In genomic region chr4:64171476-64171875, GRCm38 (mm10) we compare ENCODE assay signal across 27 mouse cellular contexts.
DNase-seq lines count a peak whose midpoint lies in the region; ATAC-seq lines count a peak whose summit lies in the region.
"Had no signal": no experiment of that assay in that cellular context is flagged by ENCODE, and none has a peak within 500 bp of the region (broad histone marks: within the 10 kb centered on the region; RNA-seq: fewer than 3 reads in every experiment).

No protein-coding gene starts in this region.

- no peak overlapping the region for H3K4me3 ChIP-seq in embryonic facial prominence, embryonic 10.5 days
- no peak overlapping the region for H3K4me3 ChIP-seq in embryonic facial prominence, embryonic 14.5 days (ENCODE audit: low read depth, low read length)
- H3K4me3 ChIP-seq in liver, embryonic 12.5 days = no peak overlapping the region
- H3K4me3 ChIP-seq: embryonic facial prominence, embryonic 12.5 days; forebrain, embryonic 12.5 days; forebrain, embryonic 15.5 days; heart, embryonic 12.5 days; heart, embryonic 15.5 days; hindbrain, embryonic 15.5 days had no signal

- intact Hi-C loops in left cerebral cortex, postnatal 25 days (cut with DNase I) = no loop called here

- no peak overlapping the region for H3K27ac ChIP-seq in embryonic facial prominence, embryonic 10.5 days (replicated peaks)
- no peak overlapping the region for H3K27ac ChIP-seq in embryonic facial prominence, embryonic 14.5 days (replicated peaks; ENCODE audit: low read depth, low read length)
- H3K27ac ChIP-seq in liver, embryonic 12.5 days = no peak overlapping the region
- H3K27ac ChIP-seq: embryonic facial prominence, embryonic 12.5 days; forebrain, embryonic 12.5 days; forebrain, embryonic 15.5 days; heart, embryonic 15.5 days; hindbrain, embryonic 15.5 days had no signal

- no peak for ATAC-seq in embryonic facial prominence, embryonic 14.5 days (ENCODE audit: low read depth)
- no peak for ATAC-seq in liver, embryonic 12.5 days
- ATAC-seq: activated CD4-positive, CD25-positive, alpha-beta regulatory T cell, adult 4 months; CD4-positive, CD25-positive, alpha-beta regulatory T cell, adult 4 months; forebrain, embryonic 15.5 days; intestine, postnatal 0 days had no signal

- DNase-seq in NIH3T3 (ENCODE audit: low read depth) = peak; percentile 52
- DNase-seq in adipocyte (ENCODE audit: low spot score) = peak; percentile 76
- DNase-seq in embryonic facial prominence, embryonic 10.5 days (ENCODE audit: low spot score) = peak; percentile 57
- DNase-seq in embryonic facial prominence, embryonic 14.5 days (ENCODE audit: low spot score) = peak; percentile 45
- DNase-seq in left cerebral cortex, postnatal 25 days (ENCODE audit: low spot score in 2 of 2) = no peak
- no peak for DNase-seq in kidney, adult 11 months
- DNase-seq: adrenal gland, postnatal 10 days; adrenal gland, postnatal 36 days; cerebellum, adult 11 months; cerebellum, adult 2 months; cerebellum, adult 9-11 months; cerebellum, postnatal 25 days; gastrocnemius, postnatal 25 days; heart, adult 18-20 months; heart, postnatal 10 days; heart, postnatal 36 days; kidney, adult 8-10 months had no signal

- H3K4me2 ChIP-seq in embryonic facial prominence, embryonic 14.5 days (ENCODE audit: low read depth, low read length) = no peak overlapping the region
- no peak overlapping the region for H3K4me2 ChIP-seq in liver, embryonic 12.5 days
- H3K4me2 ChIP-seq: embryonic facial prominence, embryonic 12.5 days; forebrain, embryonic 12.5 days; forebrain, embryonic 15.5 days; heart, embryonic 12.5 days; heart, embryonic 15.5 days; hindbrain, embryonic 15.5 days had no signal

- 52% methylated on average over 3 of the region's 3 CpGs for WGBS in embryonic facial prominence, embryonic 10.5 days
- 46% methylated on average over 3 of the region's 3 CpGs for WGBS in embryonic facial prominence, embryonic 14.5 days
- WGBS in liver, embryonic 12.5 days (ENCODE audit: insufficient replicate concordance) = 58% methylated on average over 3 of the region's 3 CpGs

- no peak overlapping the region for H3K9ac ChIP-seq in embryonic facial prominence, embryonic 14.5 days (ENCODE audit: low read depth, low read length)
- H3K9ac ChIP-seq in liver, embryonic 12.5 days = no peak overlapping the region
- H3K9ac ChIP-seq: embryonic facial prominence, embryonic 12.5 days; forebrain, embryonic 12.5 days; forebrain, embryonic 15.5 days; heart, embryonic 12.5 days; heart, embryonic 15.5 days; hindbrain, embryonic 15.5 days had no signal

- H3K36me3 ChIP-seq in embryonic facial prominence, embryonic 10.5 days (replicated peaks) = no peaks in the 10 kb centered on the region
- no peaks in the 10 kb centered on the region for H3K36me3 ChIP-seq in embryonic facial prominence, embryonic 14.5 days (ENCODE audit: control insufficient read depth, insufficient read depth, low read length)
- H3K36me3 ChIP-seq in liver, embryonic 12.5 days = no peaks in the 10 kb centered on the region
- H3K36me3 ChIP-seq: embryonic facial prominence, embryonic 12.5 days; forebrain, embryonic 12.5 days; forebrain, embryonic 15.5 days; heart, embryonic 12.5 days; heart, embryonic 15.5 days; hindbrain, embryonic 15.5 days had no signal

- no peaks in the 10 kb centered on the region for H3K4me1 ChIP-seq in embryonic facial prominence, embryonic 10.5 days
- H3K4me1 ChIP-seq in embryonic facial prominence, embryonic 14.5 days (ENCODE audit: control insufficient read depth, insufficient read depth, low read length) = no peaks in the 10 kb centered on the region
- H3K4me1 ChIP-seq in liver, embryonic 12.5 days = no peaks in the 10 kb centered on the region
- H3K4me1 ChIP-seq: embryonic facial prominence, embryonic 12.5 days; forebrain, embryonic 15.5 days; heart, embryonic 12.5 days; heart, embryonic 15.5 days; hindbrain, embryonic 15.5 days had no signal

- no peaks in the 10 kb centered on the region for H3K9me3 ChIP-seq in embryonic facial prominence, embryonic 10.5 days
- H3K9me3 ChIP-seq in embryonic facial prominence, embryonic 14.5 days (ENCODE audit: control insufficient read depth, low read length) = no peaks in the 10 kb centered on the region
- no peaks in the 10 kb centered on the region for H3K9me3 ChIP-seq in liver, embryonic 12.5 days (replicated peaks)
- H3K9me3 ChIP-seq: embryonic facial prominence, embryonic 12.5 days; forebrain, embryonic 12.5 days; forebrain, embryonic 15.5 days; heart, embryonic 12.5 days; heart, embryonic 15.5 days; hindbrain, embryonic 15.5 days had no signal

- no peaks in the 10 kb centered on the region for H3K27me3 ChIP-seq in embryonic facial prominence, embryonic 10.5 days (replicated peaks; ENCODE audit: low read depth, poor library complexity, severe bottlenecking)
- no peaks in the 10 kb centered on the region for H3K27me3 ChIP-seq in embryonic facial prominence, embryonic 14.5 days (replicated peaks; ENCODE audit: control insufficient read depth, insufficient read depth, low read length)
- H3K27me3 ChIP-seq in liver, embryonic 12.5 days (replicated peaks) = no peaks in the 10 kb centered on the region
- H3K27me3 ChIP-seq: embryonic facial prominence, embryonic 12.5 days; forebrain, embryonic 12.5 days; forebrain, embryonic 15.5 days; heart, embryonic 12.5 days; heart, embryonic 15.5 days; hindbrain, embryonic 15.5 days had no signal

Comparison
In these comparisons a context has a peak if more than half of its experiments do, and no peak if none do; other contexts are left out.
1. DNase-seq: peak in NIH3T3 (single experiment), adipocyte (single experiment), embryonic facial prominence, embryonic 10.5 days (single experiment) and embryonic facial prominence, embryonic 14.5 days (single experiment); none in left cerebral cortex, postnatal 25 days (0 of 2) and kidney, adult 11 months (single experiment).